Mouse (Mus musculus) layer of hippocampus, adult 11-12 months (tissue): ENCODE data around the gene Kmt5b.
A peak's percentile ranks its signal among the peaks of the same experiment; 100 is the strongest.

ENCODE experiments used
- DNase-seq: peaks from one replicate; pipeline ENCODE4 v3.0.0; 2022; ENCODE audit warnings: low spot score

The Kmt5b gene

DNA sequence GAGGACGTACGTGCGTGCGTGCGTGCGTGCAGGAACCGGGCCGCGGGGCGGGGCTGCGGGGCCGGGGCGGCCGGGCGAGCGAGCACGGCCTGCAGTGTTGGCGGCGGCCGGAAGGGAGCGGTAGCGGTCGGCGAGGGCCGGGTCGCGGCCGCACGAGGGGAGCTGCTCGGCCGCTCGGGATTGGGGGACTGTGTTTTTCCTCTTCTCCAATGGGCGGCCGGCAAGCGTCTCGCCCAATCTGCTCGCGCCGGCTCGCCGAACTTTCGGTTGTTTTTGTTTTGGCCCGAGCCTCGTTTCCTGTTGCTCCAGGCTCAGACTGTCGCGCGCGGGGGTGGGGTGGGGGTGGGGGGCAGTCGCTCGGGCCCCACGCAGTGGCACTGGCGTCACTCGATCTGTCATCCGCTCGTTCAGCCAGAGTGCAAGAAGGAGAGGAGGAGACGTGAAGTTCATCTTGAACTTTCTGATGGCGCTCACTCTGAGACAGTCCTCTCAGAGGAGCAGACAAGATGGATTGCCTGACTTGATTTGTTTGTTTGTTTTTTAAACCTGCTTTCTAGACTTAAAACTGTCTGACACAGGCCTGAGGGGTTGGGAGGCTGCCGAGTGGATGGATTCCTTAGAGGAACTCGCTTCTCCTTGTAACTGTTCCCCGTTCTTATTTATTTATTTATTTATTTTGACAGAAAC is 1.6 kb downstream of the Kmt5b start:
- DNase-seq = peak; percentile 90

DNA sequence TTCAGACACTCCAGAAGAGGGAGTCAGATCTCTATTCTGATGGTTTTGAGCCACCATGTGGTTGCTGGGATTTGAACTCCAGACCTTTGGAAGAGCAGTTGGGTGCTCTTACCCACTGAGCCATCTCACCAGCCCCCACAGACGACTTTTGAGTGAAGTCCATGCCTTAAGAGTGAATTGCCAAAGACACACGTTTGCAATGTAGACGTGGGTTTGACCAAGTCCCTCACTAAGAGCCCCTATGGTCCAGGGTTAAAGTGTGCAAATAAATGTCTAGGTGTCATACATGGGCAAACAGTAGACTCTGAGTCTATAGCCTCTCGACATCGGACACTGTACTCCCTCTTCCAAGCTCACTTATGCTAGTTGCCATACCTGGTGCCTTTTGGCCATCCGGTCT is 2.3 kb downstream of the Kmt5b start:
- DNase-seq = no peak

DNA sequence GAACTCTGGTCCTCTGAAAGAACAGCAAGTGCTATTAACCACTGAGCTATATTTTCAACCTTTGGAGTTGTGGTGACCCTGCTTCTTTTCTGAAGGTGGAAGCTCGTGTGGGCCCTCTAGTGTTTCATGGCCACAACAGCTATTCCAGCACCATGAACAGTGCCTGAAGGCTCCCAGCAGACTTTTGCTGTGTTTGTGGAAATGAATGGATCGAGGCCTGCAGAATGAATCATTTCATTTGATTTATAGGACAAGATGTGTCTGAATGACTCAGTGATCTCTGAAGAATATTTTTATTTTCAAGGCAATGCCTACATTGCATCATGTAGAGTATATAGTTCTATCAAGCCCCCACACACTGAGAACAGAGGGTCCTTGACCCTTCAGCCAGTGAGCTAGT is 6.9 kb downstream of the Kmt5b start:
- DNase-seq = no peak

DNA sequence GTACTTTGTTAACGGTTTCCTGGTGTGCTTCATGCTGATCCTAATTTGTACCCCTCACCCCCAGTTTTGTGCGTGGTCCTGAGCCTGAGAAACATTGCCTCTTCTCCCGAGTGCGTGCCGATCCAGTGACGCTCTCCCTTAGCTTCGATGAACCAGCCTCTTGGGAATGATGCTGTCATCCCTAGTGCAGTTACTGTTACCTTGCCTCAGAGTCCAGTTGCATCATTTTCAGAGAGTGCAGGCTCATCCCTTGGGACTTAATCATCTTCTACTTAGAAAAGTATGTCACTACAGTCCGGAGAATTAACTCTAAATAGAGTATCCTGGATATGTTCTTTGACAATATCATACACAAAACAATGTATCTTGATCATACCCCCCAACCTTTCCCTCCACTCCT is 11.5 kb downstream of the Kmt5b start:
- no peak for DNase-seq

DNA sequence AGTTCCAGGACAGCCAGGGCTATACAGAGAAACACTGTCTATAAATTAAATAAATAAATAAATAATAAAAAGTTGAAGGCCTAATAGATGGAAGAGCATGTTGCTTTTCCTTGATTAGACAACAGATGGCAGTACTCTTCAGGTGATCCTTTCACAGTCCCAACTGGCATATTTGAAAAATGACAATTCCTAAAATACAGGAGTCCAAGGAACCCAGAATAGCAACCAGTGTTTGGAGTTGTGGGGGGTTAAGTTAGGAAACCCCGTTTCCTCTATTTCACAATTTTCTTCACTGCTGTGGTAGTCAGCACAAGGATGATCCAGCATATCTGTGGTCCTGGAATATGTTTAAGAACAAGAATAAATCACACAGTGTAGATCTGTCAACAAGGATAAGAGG is 22.9 kb downstream of the Kmt5b start:
- no peak for DNase-seq

DNA sequence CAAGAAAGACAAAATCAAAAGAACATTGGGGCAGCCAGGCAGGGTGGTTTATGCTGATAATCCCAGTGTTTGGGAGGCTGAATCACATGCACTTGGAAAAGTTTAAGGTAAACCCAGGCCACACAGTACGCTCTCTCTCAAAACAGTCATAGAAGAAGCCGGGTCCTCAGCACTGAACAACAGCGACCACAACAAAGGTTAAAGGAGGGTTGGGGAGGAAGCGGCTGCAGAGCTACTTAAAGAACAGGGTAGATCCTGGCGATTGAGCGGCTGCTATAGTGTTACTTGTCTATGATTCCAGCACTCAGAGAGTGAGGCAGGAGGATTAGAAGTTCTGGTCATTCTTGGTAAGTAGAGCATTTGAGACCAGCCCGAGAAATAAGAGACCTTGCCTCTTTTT is 38.3 kb downstream of the Kmt5b start:
- no peak for DNase-seq

DNA sequence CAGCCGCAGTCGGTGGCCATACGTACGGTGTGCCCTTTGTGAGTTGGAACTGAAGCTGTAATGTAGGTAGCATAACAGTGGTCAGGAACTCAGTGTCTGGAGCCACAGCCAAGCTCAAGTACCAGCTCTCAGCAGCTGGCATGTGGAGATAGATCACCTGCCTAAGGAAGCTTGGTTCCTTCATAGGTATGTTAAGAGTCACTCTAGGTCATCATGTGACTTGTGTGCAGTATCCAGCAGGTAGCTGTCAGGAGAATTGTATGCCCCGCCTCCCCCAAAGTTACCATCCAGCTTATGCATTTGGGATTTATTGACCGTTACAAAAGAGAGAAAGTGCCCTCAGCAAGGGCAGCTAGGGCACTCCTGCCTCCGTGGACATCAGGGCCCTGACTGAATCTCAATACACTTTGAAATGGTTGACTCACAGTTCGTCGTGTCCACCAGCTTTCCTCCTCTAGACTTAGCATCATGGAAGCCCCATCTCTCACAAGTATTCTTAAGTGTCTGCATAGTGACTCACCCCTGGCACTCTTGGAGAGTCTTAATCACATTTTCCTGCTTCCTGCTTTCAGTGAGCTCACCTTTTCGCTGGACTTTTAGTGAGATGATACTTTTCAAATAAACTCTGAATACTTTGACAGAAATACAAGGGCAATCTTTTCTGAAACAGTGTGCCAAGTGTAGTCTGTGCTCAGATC is 43.5 kb downstream of the Kmt5b start:
- DNase-seq = no peak

DNA sequence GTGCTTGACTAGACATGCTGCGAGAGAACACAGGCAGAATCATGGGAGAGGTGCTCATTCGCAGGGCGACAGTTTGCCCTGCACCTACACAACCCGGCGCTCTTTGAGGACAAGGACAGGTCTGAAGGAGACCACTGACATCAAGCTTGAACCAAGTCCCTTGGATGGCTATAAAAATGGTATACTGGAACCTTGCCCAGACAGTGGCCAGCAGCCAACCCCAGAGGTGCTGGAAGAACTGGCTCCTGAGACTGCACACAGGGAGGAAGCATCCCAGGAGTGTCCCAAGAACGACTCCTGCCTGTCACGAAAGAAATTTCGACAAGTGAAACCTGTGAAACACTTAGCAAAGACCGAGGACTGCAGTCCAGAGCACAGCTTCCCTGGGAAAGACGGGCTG is 47.2 kb downstream of the Kmt5b start:
- no peak for DNase-seq

DNA sequence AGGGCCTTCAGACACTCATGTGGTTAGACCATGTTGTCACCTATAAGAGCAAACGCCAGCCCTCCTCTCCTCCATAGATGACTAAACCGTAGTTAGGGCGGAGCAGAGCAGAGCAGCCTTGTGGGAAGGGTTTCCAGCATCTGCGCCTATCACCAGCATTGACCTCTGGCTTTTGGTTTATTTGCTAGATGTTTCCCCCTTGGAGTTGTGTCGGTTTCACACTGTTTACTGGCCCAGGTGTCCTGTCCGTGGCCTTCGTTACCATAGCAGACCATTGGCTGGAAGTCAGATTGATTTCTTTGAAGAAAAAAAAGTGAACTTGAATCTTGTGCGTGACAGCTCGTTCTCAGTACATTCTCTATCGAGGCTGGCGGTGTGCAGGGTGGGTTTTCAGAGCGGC is 48.6 kb downstream of the Kmt5b start:
- DNase-seq = no peak

DNA sequence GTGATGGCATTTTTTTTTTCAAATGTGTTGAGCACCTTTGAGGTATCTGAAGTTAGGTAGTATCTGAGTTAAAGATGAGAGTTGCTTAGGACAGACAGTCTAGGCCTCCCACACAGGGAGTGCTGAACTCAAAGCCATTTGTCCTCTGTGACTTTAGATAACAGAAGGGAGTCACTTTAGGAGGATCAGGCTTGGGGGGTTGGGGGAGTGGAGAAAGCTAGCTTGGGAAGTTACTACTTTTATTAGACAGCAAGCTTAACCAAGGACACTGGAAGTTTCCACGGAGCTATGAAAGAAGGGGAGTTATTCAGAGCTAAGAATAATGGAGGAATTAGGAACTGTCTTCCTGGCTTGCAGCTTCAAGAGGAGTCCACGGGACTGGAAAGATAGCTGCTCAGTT is 51.9 kb downstream of the Kmt5b start:
- no peak for DNase-seq

DNA sequence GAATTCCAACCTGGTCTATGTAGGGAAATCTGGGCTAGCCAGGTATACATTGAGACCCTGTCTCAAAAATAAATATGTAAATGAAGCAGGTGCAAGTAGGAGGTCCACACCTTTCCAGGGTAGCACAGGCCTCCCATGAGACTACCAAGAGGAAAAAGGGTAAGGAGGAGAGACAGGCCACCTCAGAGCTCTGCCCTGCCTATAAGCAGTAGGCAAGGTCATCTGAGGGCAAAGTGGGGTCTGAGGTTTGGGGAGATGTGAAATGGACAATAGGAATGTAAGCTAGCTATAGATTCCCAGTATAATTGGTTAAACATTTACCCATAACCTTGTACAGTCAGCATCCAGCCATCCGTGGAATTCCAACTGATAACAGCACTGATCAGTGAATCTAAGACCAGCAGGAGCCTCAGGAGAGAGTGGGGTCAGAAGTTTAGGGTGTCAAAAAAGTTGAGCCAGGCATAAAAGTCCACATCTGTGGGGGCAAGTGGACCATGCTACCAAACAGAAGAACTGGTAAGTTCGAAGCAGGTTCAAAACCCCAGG is 52.8 kb downstream of the Kmt5b start:
- DNase-seq = no peak

DNA sequence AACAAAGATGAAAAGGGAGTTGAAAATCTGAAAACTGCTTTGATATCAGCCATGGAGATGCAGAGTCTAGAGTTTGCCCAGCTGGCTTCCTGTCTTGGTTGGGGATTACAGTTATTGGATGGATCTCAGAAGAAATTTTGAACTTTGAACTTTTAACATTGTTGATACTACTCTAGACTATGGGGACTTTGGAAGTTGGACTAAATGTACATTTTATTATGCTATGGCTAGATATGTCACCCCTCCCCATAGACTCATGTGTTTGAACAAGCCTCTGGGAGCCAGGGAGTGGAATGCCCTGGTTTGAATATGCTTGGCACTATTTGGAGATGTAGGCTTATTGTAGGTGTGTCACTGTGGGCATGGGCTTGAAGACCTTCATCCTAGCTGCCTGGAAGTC is 57.8 kb downstream of the Kmt5b start:
- DNase-seq = no peak

DNA sequence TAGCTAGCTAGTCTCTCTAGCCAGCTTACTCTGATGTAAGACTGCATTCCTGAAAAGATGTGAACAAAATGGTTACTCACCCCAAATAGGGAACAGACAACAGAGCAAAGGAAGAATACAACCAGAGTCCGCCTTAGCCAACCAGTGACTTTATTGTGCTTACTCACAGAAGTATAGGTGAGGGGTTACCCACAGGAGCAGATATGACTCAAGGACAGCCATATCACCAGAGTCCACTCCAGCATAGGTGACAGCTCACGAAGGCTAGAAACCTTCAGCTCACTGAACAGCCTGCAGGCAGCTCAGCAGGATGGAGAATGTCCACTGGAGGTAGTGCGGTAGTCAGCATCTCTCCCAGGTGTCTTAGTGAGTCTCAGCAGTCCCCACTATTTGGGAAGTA is 62.6 kb downstream of the Kmt5b start:
- DNase-seq = no peak

DNA sequence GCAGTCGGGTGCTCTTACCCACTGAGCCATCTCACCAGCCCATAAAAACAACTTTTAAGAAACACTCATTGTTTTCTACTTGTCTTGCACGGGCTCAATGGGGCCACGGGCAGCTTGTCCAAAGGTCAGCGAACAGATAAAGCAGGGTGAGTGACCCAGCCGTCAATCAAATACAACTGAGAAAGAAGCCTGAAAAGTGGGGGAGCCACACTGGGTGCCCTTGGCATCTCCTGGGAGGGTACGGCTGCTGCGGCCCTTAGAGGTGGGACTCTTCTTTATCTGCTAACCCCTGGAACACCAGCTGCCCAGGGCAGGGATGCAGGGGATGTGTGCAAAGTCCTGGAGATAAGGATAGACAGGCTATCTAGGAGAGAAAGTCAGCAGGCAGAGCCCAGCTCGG is 64.5 kb downstream of the Kmt5b start:
- DNase-seq = no peak

DNA sequence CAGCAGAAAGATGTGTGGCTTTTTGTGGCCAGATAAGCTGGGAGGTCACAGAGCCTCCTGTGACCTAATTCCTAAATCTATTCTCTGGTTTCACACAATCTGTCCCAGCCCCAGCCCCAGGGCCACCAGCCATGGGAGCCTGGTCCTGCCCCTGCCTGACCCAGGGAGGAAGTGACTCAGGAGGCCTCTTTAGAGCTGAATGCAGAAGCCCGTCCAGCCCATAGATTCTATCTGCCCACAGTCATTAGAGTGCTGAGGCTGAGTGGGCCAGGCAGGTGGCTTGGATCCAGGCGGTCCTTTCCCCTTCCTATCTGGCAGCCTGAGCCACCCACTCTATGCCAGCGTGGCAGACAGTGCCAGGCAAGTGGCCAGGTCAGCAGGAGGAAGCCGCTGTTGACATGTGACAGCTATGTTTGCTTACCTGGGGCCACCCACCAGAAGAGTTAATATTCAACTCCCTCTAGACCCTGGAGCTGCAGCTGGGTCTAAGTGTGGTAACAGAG is 65.7 kb downstream of the Kmt5b start:
- no peak for DNase-seq

DNA sequence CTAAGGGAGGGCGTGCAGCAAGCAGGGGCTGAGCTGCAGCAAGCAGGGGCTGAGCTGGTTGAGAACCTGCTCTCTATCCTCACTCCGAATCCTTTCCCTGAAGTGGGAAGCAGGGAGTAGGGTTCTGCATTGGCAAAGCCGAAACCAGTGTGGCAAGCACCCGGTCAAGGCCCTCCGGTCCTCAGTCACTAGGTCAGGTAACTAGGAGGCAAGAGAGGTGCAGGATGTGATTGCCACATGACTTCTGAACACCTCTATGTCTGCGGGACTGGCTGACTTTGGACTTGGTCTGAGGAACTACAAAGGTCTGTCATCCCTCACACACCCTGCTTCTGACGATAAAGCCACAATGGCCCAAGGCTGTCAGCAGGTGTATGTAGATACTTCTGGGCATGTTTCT is 67.1 kb downstream of the Kmt5b start:
- DNase-seq = no peak

DNA sequence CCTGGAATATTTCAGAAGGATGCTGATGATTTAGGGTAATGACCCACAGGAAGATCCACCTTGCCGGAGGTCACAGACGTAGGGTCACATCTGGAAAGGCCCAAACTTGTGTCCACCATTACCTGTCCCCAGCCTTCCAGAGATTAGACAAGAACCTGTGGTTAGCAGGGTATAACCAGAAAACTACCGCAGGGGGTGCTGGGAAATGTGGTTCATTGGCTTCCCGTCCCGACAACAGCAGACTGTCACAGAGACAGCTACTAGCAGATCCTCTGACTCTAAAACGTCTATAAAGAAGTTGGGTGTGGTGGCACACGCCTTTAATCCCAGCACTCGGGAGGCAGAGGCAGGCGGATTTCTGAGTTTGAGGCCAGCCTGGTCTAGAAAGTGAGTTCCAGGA is 69.6 kb downstream of the Kmt5b start:
- no peak for DNase-seq

DNA sequence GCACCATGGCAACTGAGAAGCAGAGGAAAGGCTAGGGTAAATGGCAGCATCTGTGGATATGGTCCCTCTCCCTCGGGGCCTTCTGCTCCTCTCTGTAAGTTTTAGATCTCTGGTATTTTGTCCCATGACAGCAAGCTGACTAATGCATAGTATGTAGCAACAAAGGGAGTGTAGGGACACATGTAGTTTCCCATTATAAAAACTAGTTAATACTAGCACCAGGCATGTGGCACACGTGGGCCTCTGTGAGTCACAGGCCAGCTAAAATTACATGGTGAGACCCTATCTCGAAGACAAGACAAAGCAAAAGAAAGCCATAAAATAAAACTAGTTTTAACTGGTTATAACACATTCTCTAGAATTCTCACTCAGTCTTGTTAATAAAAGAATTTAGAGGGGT is 71.7 kb downstream of the Kmt5b start:
- DNase-seq = no peak

DNA sequence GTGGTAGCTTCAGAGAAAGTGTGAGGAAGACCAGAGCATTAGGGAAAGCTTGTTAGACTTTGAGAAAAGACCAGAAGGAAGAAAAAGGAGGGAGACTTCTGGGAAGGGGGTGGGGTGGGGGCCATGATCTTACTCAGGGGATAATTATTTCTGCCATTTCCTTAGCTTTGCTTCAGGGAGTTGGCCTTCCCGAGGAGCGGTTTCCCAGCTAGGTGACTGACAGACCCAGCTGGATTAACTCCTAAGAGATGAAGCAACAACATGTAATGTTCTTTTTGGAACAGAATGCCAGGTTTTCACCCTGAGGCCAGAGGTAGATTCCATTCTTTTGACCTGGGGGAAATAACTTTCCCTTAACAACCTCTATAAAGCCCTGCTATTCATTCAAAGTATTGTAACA is 72.5 kb downstream of the Kmt5b start:
- DNase-seq = no peak

DNA sequence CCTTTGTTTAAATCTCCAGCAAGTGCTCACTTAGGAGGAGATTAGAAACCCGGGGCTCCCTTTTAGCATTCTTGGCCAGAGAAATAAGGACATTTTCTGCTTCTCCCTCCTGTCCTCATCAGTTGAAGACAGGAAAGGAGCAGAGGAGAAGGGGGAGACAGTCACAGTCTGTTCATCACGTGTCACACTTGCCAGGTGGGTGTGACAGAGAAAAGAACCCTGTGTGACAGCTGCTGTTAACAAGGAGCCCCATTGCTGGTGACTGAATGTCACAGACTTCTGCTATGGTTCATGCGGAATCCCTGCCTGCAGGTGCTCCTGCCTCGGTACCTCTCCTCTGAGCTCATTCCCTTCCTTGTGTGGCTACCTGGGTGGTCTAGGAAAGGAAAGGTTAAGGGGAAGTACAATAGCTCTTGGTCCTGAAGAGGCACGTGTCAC is 73.0 kb downstream of the Kmt5b start:
- DNase-seq = no peak

DNA sequence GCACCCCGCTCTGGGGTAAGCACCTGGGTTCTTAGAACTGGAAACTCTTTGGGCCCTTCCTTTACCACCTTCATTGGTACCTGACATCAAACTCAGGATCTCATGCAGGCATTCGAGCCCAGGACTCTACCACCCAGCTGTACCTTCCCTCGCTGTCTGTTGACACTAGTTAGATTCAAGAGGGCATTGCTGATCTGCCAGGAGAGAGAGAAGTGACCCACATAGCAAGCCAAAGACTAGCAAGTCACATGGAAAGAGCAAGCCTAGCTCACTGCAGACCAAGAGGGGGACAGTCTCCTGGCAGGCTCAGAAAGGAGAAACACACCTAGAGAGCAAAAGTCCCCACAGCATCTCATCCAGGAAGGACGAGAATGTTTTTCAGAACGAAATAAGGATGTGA is 73.5 kb downstream of the Kmt5b start:
- DNase-seq = no peak

DNA sequence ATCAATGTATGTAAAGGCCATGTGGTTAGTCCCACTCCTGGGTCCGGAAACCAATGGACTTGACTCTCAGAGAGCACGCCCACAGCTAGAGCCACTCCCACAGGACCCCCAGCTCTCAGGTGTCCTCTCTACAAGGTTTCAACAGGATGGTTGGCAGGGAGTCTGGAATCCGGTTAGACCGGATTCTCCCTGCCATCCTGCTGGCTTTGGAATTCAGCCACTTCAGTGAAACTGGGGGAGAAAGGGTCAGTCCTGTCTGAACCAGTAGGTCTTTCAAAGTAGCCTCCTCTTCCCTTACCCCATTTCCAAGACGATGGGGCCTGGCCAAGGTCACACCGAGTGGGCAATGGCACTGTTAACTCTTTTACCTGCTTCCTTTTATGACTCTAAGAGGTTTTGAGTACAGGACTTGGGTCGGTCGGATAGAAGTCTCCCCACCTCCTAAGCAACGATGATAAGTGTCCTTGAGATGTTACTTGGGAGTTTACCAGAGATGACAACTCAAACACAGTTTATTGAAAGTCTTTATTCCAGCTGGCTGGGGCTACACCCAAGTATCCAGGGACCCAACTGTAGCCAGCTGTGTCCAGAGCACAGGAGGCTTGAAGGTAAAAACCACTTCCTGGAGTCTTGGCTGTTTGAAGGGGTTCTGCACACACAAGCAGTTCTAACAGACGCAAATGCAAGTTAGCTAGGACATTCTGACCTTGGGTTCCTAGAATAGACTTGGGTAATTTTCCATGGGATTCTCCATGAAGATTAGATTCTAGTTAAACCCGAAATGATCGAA is 75.3 kb downstream of the Kmt5b start:
- no peak for DNase-seq

DNA sequence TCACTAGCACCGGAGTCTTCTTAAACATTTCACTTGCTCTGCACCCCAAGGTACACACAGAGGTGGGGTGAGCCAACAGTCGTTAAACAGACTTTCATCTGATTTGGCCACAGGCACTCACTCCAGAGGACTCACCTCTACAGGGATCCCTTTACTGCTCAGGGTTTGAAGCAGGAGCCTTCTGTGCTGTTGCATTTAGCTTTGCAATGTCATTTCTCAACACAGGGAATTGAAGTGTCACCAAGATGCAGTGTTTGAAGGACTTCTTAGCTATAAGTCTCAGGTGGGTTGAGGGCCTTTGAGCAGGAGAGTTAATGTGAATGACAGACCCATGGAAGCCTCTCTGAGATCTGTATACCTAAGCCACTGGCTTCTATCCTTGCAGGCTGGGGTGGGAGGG is 76.4 kb downstream of the Kmt5b start:
- DNase-seq = no peak
